Mouse (Mus musculus) spleen, adult 2 months (tissue): ENCODE measurements around the gene Lrrk1.

Source experiments
- CTCF ChIP-seq: fragments of 200-500 bp; IDR thresholded peaks from 2 replicates; pipeline ENCODE4 v1.5.1; 2011; ENCODE audit warnings: mild to moderate bottlenecking, inconsistent platforms; ENCODE audit not compliant: insufficient read depth, insufficient read length, insufficient replicate concordance; ENCODE audit errors: extremely low read depth
- POLR2A ChIP-seq: fragments of 200-500 bp; IDR thresholded peaks from 2 replicates; pipeline ENCODE4 v1.6.1; 2011; ENCODE audit warnings: low read depth, low read length, inconsistent platforms

GRCm38 (mm10) chr7:66241855-66242412, 146.2 kb downstream of the Lrrk1 start:
- no peak for TF ChIP-seq POLR2A
- no peak for TF ChIP-seq CTCF
